ENCODE assay signal across 17 mouse cellular contexts in the genomic region with DNA sequence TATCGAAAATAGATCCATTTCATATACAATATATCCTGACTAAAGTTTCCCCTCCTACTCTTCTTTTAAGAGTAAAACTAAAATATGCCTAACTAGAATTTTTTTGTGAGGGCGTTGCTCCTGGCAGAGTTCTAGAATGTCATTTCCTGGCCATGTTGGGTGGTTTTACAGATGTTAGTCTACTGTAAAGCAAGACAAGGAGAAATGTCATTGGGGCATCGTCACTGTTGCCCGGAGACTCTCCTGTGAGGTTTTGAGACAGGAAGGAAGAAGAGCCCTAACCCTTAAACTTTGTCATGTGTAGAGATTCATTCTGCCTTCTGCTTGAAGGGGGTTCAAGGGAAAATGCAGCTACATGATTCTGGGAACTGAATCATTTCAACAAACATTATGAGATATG.
A peak's percentile ranks its signal among the peaks of the same experiment; 100 is the strongest.
DNase-seq lines count a peak whose midpoint lies in the region; TF ChIP-seq lines count a peak whose summit lies in the region.
"Had no signal": no experiment of that assay in that cellular context is flagged by ENCODE, and none has a peak within 500 bp of the region (broad histone marks: within the 10 kb centered on the region; RNA-seq: fewer than 3 reads in every experiment).

No protein-coding gene starts in this region.

- H3K27ac ChIP-seq in spleen, adult 2 months (ENCODE audit: insufficient read depth, low read length): no peak overlapping the region
- H3K27ac ChIP-seq: embryonic facial prominence, embryonic 13.5 days; forebrain, embryonic 12.5 days; heart, adult 2 months; heart, embryonic 15.5 days; hindbrain, embryonic 13.5 days; hindbrain, postnatal 0 days had no signal

- H3K4me3 ChIP-seq in spleen, adult 2 months (ENCODE audit: extremely low read depth, insufficient read depth, insufficient read length): no peak overlapping the region
- H3K4me3 ChIP-seq: embryonic facial prominence, embryonic 13.5 days; forebrain, embryonic 12.5 days; heart, adult 2 months; heart, embryonic 15.5 days; hindbrain, embryonic 13.5 days had no signal

- no peaks in the 10 kb centered on the region for H3K27me3 ChIP-seq in spleen, adult 2 months (ENCODE audit: control insufficient read depth, insufficient read depth, low read length)
- H3K27me3 ChIP-seq: CH12.LX; embryonic facial prominence, embryonic 13.5 days; heart, embryonic 15.5 days; hindbrain, embryonic 13.5 days had no signal

- peak; percentile 9 to 23 for DNase-seq in spleen, adult 2 months (ENCODE audit: low read depth in 1 of 2, low spot score in 2 of 2)
- no peak for DNase-seq in spleen, adult 18-20 months
- peak; percentile 37 for DNase-seq in thymus, postnatal 25 days
- no peak for DNase-seq in thymus, postnatal 10 days (ENCODE audit: low spot score in 2 of 2)
- peak; percentile 88 for DNase-seq in T-cell, adult 2 months (ENCODE audit: low spot score)
- peak; percentile 81 for DNase-seq in naive thymus-derived CD4-positive, alpha-beta T cell, adult 2 months (ENCODE audit: low read depth)
- DNase-seq in left cerebral cortex, adult 18-20 months (ENCODE audit: low spot score in 2 of 2): no peak
- no peak for DNase-seq in testis, postnatal 10 days (ENCODE audit: low spot score)
- DNase-seq: cerebellum, adult 11-12 months; cerebellum, adult 9-10 months had no signal

- H3K36me3 ChIP-seq in spleen, adult 2 months (ENCODE audit: control insufficient read depth, insufficient read depth, low read length): no peaks in the 10 kb centered on the region
- H3K36me3 ChIP-seq: embryonic facial prominence, embryonic 13.5 days; forebrain, embryonic 12.5 days; heart, embryonic 15.5 days; hindbrain, embryonic 13.5 days had no signal

- WGBS in spleen, adult 2 months: 46% methylated on average over 4 of the region's 4 CpGs

- no peak for TF ChIP-seq POLR2A in spleen, adult 2 months (IDR thresholded peaks at IDR 0.05; ENCODE audit: low read depth, low read length)

- no peaks in the 10 kb centered on the region for H3K4me1 ChIP-seq in spleen, adult 2 months (ENCODE audit: control insufficient read depth, insufficient read depth, insufficient read length)
- H3K4me1 ChIP-seq: embryonic facial prominence, embryonic 13.5 days; forebrain, embryonic 12.5 days; heart, embryonic 15.5 days; hindbrain, embryonic 13.5 days had no signal

- no peak for TF ChIP-seq CTCF in spleen, adult 2 months (IDR thresholded peaks at IDR 0.05; ENCODE audit: extremely low read depth, insufficient read depth, insufficient read length, insufficient replicate concordance)

Comparison
In these comparisons a context has a peak if more than half of its experiments do, and no peak if none do; other contexts are left out.
1. DNase-seq: peak in spleen, adult 2 months (2 of 2), thymus, postnatal 25 days (single experiment), T-cell, adult 2 months (single experiment) and naive thymus-derived CD4-positive, alpha-beta T cell, adult 2 months (single experiment); none in spleen, adult 18-20 months (0 of 2), thymus, postnatal 10 days (0 of 2), left cerebral cortex, adult 18-20 months (0 of 2) and testis, postnatal 10 days (single experiment).